Mouse (Mus musculus) embryonic facial prominence, embryonic 15.5 days (tissue): Measurements from ENCODE around the gene Rad51b. TPM values are rescaled to one million over a fixed set of nuclear protein-coding genes. Genes with fewer than 3 reads are reported as not detected.

ENCODE experiments used
- ATAC-seq: fragments of 200-750 bp; cut with Nextera tagmentation; 2 replicates; pipeline ENCODE4 v1.8.0; 2017; ENCODE audit warnings: low read depth, moderate TSS enrichment; ENCODE audit not compliant: insufficient number of reproducible peaks, low FRiP score, low TSS enrichment
- H3K27ac ChIP-seq: fragments of 300-500 bp; sonication (generic); replicated peaks from 2 replicates; pipeline ENCODE4 v1.5.1; 2015; ENCODE audit warnings: mild to moderate bottlenecking, inconsistent platforms
- H3K27me3 ChIP-seq: fragments of 300-500 bp; sonication (generic); 2 replicates; pipeline ENCODE4 v1.6.1; 2015; ENCODE audit warnings: inconsistent platforms
- H3K36me3 ChIP-seq: fragments of 300-500 bp; sonication (generic); 2 replicates; pipeline ENCODE4 v1.6.1; 2015; ENCODE audit warnings: mild to moderate bottlenecking, inconsistent platforms
- H3K4me1 ChIP-seq: fragments of 300-500 bp; sonication (generic); 2 replicates; pipeline ENCODE4 v1.6.1; 2015; ENCODE audit warnings: inconsistent platforms
- H3K4me2 ChIP-seq: fragments of 300-500 bp; sonication (generic); replicated peaks from 2 replicates; pipeline ENCODE4 v1.6.1; 2015; ENCODE audit warnings: mild to moderate bottlenecking, inconsistent platforms
- H3K4me3 ChIP-seq: fragments of 300-500 bp; sonication (generic); replicated peaks from 2 replicates; pipeline ENCODE4 v1.5.1; 2015; ENCODE audit warnings: mild to moderate bottlenecking, inconsistent platforms
- H3K9ac ChIP-seq: fragments of 300-500 bp; sonication (generic); 2 replicates; pipeline ENCODE4 v1.6.1; 2015; ENCODE audit warnings: inconsistent platforms
- H3K9me3 ChIP-seq: fragments of 300-500 bp; sonication (generic); replicated peaks from 2 replicates; pipeline ENCODE4 v1.6.1; 2016; ENCODE audit warnings: inconsistent platforms
- WGBS: fragments of 180-500 bp; shearing (Covaris S2); methylation state at CpG from one replicate; pipeline ENCODE4 v1.1.7; 2015; 5-methylcytosine and 5-hydroxymethylcytosine counted together
- polyA plus RNA-seq: library from polyadenylated mRNA; unstranded; fragments of >200 nt; fragmentation: Nextera tagmentation; extraction: Ambion mirVana; gene quantifications from 2 replicates; pipeline ENCODE4 v1.2.1, GENCODE M21; 2015

Gene Rad51b
- polyA plus RNA-seq, 1 experiment from 2014 or later: 7.3 TPM

- 75% methylated on average over 4 of the region's 4 CpGs for WGBS
- no peak for ATAC-seq
These were observed 291.7 kb downstream of the Rad51b start for GRCm38 (mm10) chr12:79588831-79589230.

DNA sequence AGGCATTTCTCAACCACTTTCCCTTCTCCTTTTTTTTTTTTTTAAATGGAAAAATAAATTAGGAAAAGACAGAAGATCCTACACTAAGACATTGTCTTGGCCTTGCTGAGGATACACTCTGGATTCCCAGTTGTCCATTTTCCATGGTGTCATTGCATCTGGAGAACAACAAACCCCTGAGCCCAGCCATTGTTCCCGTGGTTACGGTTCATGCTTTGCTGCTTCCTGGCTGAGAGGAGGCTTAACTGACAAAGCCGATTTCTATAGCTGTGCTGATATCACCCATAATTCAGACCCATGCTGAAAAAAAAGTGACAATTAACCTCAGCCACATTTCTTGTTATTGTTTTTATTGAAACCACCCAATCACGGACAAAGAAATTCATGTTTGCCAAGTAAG, 295.1 kb downstream of the Rad51b start:
- Histone ChIP-seq H3K9ac (no peak overlapping the region), H3K36me3 (no peaks in the 10 kb centered on the region), H3K27ac (no peak overlapping the region; the same call in 1 of the 2 replicates), H3K4me1 (no peaks in the 10 kb centered on the region), H3K4me3 (no peak overlapping the region), H3K4me2 (no peak overlapping the region), H3K27me3 (no peaks in the 10 kb centered on the region), H3K9me3 (no peaks in the 10 kb centered on the region)
- 53% methylated on average over 4 of the region's 4 CpGs for WGBS
- no peak; the same call in 1 of the 2 replicates for ATAC-seq

More at GRCm38 (mm10) chr12:79588831-79589230, 291.7 kb downstream of the Rad51b start:
- Histone ChIP-seq H3K36me3 (no peaks in the 10 kb centered on the region), H3K4me3 (no peak overlapping the region), H3K9ac (no peak overlapping the region), H3K4me1 (no peaks in the 10 kb centered on the region), H3K27ac (no peak overlapping the region; the same call in 1 of the 2 replicates), H3K27me3 (no peaks in the 10 kb centered on the region), H3K4me2 (no peak overlapping the region), H3K9me3 (no peaks in the 10 kb centered on the region)

GRCm38 (mm10) chr12:79596842-79597241, 299.8 kb downstream of the Rad51b start:
- Histone ChIP-seq H3K4me3 (no peak overlapping the region), H3K9me3 (no peaks in the 10 kb centered on the region), H3K27ac (no peak overlapping the region), H3K36me3 (no peaks in the 10 kb centered on the region), H3K4me1 (peaks cover 14% of the 10 kb centered on the region), H3K4me2 (no peak overlapping the region), H3K9ac (no peak overlapping the region), H3K27me3 (no peaks in the 10 kb centered on the region)
- ATAC-seq: no peak

DNA sequence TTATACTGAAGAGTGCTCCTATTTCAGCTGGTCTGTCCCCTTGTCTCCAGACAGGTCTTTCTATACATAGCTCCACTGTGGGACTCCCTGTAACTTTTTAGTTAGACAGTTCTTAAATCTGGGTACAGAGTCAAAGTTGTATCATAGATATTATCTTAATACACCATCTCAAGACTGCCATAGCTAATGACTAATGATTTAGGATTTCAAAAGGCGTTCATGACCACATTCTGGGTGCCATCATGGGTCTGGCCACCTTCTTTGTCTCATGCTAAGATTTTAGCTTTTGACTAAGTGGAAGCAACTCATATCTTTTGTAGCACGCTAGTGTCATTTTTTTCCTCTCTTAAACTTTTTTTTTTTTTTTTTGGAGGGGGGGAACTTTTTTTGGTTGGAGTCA, 300.3 kb downstream of the Rad51b start:
- no peak overlapping the region for H3K9ac ChIP-seq
- H3K36me3 ChIP-seq: no peaks in the 10 kb centered on the region
- no peak for ATAC-seq
- 76% methylated on average over 2 of the region's 2 CpGs for WGBS
- no peaks in the 10 kb centered on the region for H3K9me3 ChIP-seq
- H3K4me1 ChIP-seq: peaks cover 19% of the 10 kb centered on the region
- H3K4me2 ChIP-seq: no peak overlapping the region
- no peak overlapping the region for H3K4me3 ChIP-seq
- no peaks in the 10 kb centered on the region for H3K27me3 ChIP-seq
- 0 out of 2 replicates have a peak overlapping the region, but pooled peaks have one; percentile 14 for H3K27ac ChIP-seq

- H3K9me3 ChIP-seq: no peaks in the 10 kb centered on the region
- H3K4me2 ChIP-seq: no peak overlapping the region
- H3K27me3 ChIP-seq: no peaks in the 10 kb centered on the region
- H3K36me3 ChIP-seq: no peaks in the 10 kb centered on the region
- H3K9ac ChIP-seq: no peak overlapping the region
- 31% methylated on average over 2 of the region's 2 CpGs for WGBS
- no peak overlapping the region for H3K4me3 ChIP-seq
- H3K27ac ChIP-seq: 0 out of 2 replicates have a peak overlapping the region, but pooled peaks have one; percentile 44
- H3K4me1 ChIP-seq: peaks cover 20% of the 10 kb centered on the region
- no peak for ATAC-seq
These were observed 300.7 kb downstream of the Rad51b start for GRCm38 (mm10) chr12:79597786-79598185.

DNA sequence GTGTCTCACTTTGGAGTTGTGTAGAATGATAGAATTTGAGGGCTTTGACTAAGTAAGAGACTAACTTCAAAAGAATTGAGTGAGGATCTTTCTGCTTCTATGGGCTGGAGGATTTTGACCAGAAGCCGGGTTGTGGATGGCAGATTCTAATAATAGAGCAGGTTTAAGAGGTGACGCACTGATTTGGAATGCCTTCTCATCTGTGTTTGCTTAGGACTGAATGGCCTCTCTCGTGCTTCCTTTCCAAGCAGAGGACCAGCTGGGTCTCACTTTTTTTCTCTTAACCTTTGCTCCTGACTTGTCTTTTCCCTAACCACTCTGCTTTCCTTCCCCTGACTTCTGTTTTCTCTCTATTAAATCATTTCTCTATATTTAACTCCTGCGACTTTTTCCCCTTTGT, 301.4 kb downstream of the Rad51b start:
- Histone ChIP-seq H3K9me3 (no peaks in the 10 kb centered on the region), H3K27me3 (no peaks in the 10 kb centered on the region), H3K36me3 (no peaks in the 10 kb centered on the region), H3K4me1 (peaks cover 20% of the 10 kb centered on the region), H3K9ac (no peak overlapping the region), H3K27ac (no peak overlapping the region), H3K4me2 (no peak overlapping the region), H3K4me3 (no peak overlapping the region)
- ATAC-seq: no peak
- 40% methylated on average over 4 of the region's 4 CpGs for WGBS

- Histone ChIP-seq H3K4me2 (no peak overlapping the region), H3K9ac (no peak overlapping the region), H3K4me1 (peaks cover 20% of the 10 kb centered on the region), H3K36me3 (no peaks in the 10 kb centered on the region), H3K27me3 (no peaks in the 10 kb centered on the region), H3K27ac (no peak overlapping the region), H3K4me3 (no peak overlapping the region), H3K9me3 (no peaks in the 10 kb centered on the region)
- 65% methylated on average over 2 of the region's 2 CpGs for WGBS
- no peak for ATAC-seq
These were observed 301.8 kb downstream of the Rad51b start for GRCm38 (mm10) chr12:79598901-79599300.

- peak; percentile 85 for ATAC-seq
- WGBS: 37% methylated on average over 11 of the region's 11 CpGs
- Histone ChIP-seq H3K4me1 (peaks cover 20% of the 10 kb centered on the region), H3K27ac (peak overlapping the region; percentile 67), H3K36me3 (no peaks in the 10 kb centered on the region), H3K4me3 (no peak overlapping the region), H3K9ac (no peak overlapping the region), H3K27me3 (no peaks in the 10 kb centered on the region), H3K9me3 (no peaks in the 10 kb centered on the region), H3K4me2 (no peak overlapping the region)
These were observed 303.2 kb downstream of the Rad51b start for GRCm38 (mm10) chr12:79600149-79600769.

DNA sequence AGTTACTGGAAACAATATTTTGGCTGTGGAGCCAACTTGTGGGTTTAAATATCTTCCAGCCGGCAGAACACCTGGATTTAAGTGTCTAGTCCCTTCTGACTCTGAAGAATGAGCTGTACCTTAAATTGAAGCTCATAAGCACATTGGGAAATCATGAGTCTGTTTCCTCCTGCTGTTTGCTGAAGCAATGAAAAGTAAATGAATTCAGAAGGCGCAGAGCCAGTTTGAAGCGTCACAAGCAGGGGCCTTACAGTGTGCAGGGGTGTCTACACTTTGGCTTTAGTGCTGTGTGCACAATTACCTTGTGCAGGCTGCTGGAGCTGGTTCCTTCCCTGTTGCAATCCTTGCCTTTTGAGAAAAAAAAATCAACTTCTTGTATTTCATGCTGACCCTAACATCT, 305.6 kb downstream of the Rad51b start:
- Histone ChIP-seq H3K36me3 (no peaks in the 10 kb centered on the region), H3K27ac (no peak overlapping the region), H3K4me1 (peaks cover 24% of the 10 kb centered on the region), H3K9ac (no peak overlapping the region), H3K4me3 (no peak overlapping the region), H3K27me3 (no peaks in the 10 kb centered on the region), H3K9me3 (no peaks in the 10 kb centered on the region), H3K4me2 (no peak overlapping the region)
- WGBS: 60% methylated on average over 3 of the region's 3 CpGs
- no peak; the same call in 1 of the 2 replicates for ATAC-seq

- Histone ChIP-seq H3K4me1 (peaks cover 30% of the 10 kb centered on the region), H3K9ac (no peak overlapping the region), H3K36me3 (no peaks in the 10 kb centered on the region), H3K4me2 (no peak overlapping the region), H3K9me3 (no peaks in the 10 kb centered on the region), H3K27ac (no peak overlapping the region), H3K4me3 (no peak overlapping the region), H3K27me3 (no peaks in the 10 kb centered on the region)
- no peak for ATAC-seq
- 87% methylated on average over 2 of the region's 2 CpGs for WGBS
These were observed 307.8 kb downstream of the Rad51b start for GRCm38 (mm10) chr12:79604850-79605249.

GRCm38 (mm10) chr12:79606197-79606631, 309.1 kb downstream of the Rad51b start:
- peaks cover 37% of the 10 kb centered on the region for H3K4me1 ChIP-seq
- H3K27me3 ChIP-seq: no peaks in the 10 kb centered on the region
- H3K4me3 ChIP-seq: no peak overlapping the region
- no peaks in the 10 kb centered on the region for H3K36me3 ChIP-seq
- no peak overlapping the region for H3K4me2 ChIP-seq
- no peak overlapping the region for H3K9ac ChIP-seq
- WGBS: 83% methylated on average over 11 of the region's 11 CpGs
- no peaks in the 10 kb centered on the region for H3K9me3 ChIP-seq
- ATAC-seq: 0 out of 2 replicates have a peak, but pooled peaks have one; percentile 39
- H3K27ac ChIP-seq: no peak overlapping the region; the same call in 1 of the 2 replicates
